Mouse (Mus musculus) hindbrain, embryonic 11.5 days (tissue): Measurements from ENCODE around the gene Flcn. TPM values are rescaled to one million over a fixed set of nuclear protein-coding genes. Genes with fewer than 3 reads are reported as not detected.
"Not testable (repeated sequence)": the region's sequence is repeated elsewhere in the genome, so short reads cannot be mapped to it uniquely, and the experiment has no call there.

ENCODE experiments used
- ATAC-seq: fragments of 200-750 bp; cut with Nextera tagmentation; 2 replicates; pipeline ENCODE4 v1.8.0; 2017; ENCODE audit warnings: mild to moderate bottlenecking, moderate TSS enrichment, moderate library complexity; ENCODE audit not compliant: low FRiP score
- DNase-seq: peaks from one replicate; pipeline ENCODE4 v3.0.0-alpha.2; 2015; ENCODE audit warnings: low spot score
- H3K27ac ChIP-seq: fragments of 300-500 bp; sonication (generic); 2 replicates; pipeline ENCODE4 v1.5.1; 2014; ENCODE audit warnings: mild to moderate bottlenecking, low read depth, low read length
- H3K27me3 ChIP-seq: fragments of 300-500 bp; sonication (generic); 2 replicates; pipeline ENCODE4 v1.6.1; 2014; ENCODE audit warnings: mild to moderate bottlenecking, low read length, moderate library complexity, mixed read lengths; ENCODE audit not compliant: control insufficient read depth, insufficient read depth
- H3K36me3 ChIP-seq: fragments of 300-500 bp; sonication (generic); 2 replicates; pipeline ENCODE4 v1.6.1; 2014; ENCODE audit warnings: mild to moderate bottlenecking, low read length, moderate library complexity, mixed read lengths; ENCODE audit not compliant: control insufficient read depth, insufficient read depth
- H3K4me1 ChIP-seq: fragments of 300-500 bp; sonication (generic); replicated peaks from 2 replicates; pipeline ENCODE4 v1.6.1; 2014; ENCODE audit warnings: low read length, mixed read lengths; ENCODE audit not compliant: control insufficient read depth, insufficient read depth
- H3K4me2 ChIP-seq: fragments of 300-500 bp; sonication (generic); replicated peaks from 2 replicates; pipeline ENCODE4 v1.6.1; 2014; ENCODE audit warnings: mild to moderate bottlenecking, low read depth, low read length
- H3K4me3 ChIP-seq: fragments of 300-500 bp; sonication (generic); 2 replicates; pipeline ENCODE4 v1.5.1; 2014; ENCODE audit warnings: low read depth, low read length
- H3K9ac ChIP-seq: fragments of 300-500 bp; sonication (generic); 2 replicates; pipeline ENCODE4 v1.6.1; 2014; ENCODE audit warnings: low read depth, low read length
- H3K9me3 ChIP-seq: fragments of 300-500 bp; sonication (generic); 2 replicates; pipeline ENCODE4 v1.6.1; 2016; ENCODE audit warnings: low read length; ENCODE audit not compliant: control insufficient read depth
- WGBS: fragments of 180-500 bp; shearing (Covaris S2); extraction: QIAGEN DNeasy Blood & Tissue Kit; methylation state at CpG from one replicate; pipeline ENCODE4 v1.1.7; 2014; 5-methylcytosine and 5-hydroxymethylcytosine counted together
- polyA plus RNA-seq: library from polyadenylated mRNA; unstranded; fragments of >200 nt; fragmentation: Nextera tagmentation; extraction: Ambion mirVana; gene quantifications from 2 replicates; pipeline ENCODE4 v1.2.1, GENCODE M21; 2014

The Flcn gene
- polyA plus RNA-seq, 1 experiment from 2014 or later = 26.4 TPM

DNA sequence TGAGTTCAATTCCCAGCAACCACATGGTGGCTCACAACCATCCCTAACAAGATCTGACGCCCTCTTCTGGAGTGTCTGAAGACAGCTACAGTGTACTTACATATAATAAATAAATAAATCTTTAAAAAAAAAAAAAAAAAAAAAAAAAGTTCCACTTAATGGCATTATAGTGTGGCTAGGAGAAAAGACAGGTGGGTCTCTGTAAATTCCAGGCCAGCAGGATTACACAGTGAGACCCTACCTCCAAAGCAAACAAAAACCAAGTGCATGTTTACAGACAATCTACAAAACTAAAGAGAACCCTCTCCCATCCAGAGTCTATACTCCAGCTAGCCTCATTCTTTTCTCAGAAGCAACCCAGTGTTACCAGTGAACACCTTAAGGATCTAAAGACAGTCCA, 28.0 kb upstream of the Flcn start:
- not testable (repeated sequence) for DNase-seq, H3K4me3 ChIP-seq, H3K36me3 ChIP-seq, ATAC-seq, H3K9me3 ChIP-seq, H3K4me1 ChIP-seq, H3K27me3 ChIP-seq, H3K9ac ChIP-seq, H3K27ac ChIP-seq
- no CpG with 5 or more reads among the region's 1 CpGs for WGBS
- peak overlapping the region; percentile 14; the same call in 1 of the 2 replicates for H3K4me2 ChIP-seq

DNA sequence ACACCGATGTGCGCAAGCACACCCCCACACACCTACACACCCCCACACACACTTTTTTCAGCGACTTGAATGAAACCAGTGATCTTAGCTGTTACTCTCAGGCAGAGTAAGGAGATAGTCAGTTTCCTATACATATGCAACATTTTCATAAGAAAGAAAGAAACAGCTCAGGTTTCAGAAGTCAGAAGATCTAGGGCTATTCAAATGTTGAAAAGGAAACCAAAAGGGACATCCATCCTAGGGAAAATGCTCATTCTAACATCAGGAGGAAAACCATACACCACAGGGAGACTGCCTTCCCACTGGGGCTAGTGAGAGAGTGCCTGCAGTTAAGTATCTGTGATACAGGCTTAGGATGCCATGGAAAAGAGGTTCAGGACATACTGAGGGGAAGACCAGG, 11.8 kb upstream of the Flcn start:
- Histone ChIP-seq H3K36me3 (peaks cover 26% of the 10 kb centered on the region), H3K4me2 (no peak overlapping the region), H3K27me3 (no peaks in the 10 kb centered on the region), H3K9me3 (no peaks in the 10 kb centered on the region), H3K4me1 (no peaks in the 10 kb centered on the region), H3K27ac (no peak overlapping the region), H3K4me3 (no peak overlapping the region), H3K9ac (no peak overlapping the region)
- ATAC-seq = no peak
- no peak for DNase-seq
- 85% methylated on average over 3 of the region's 3 CpGs for WGBS

DNA sequence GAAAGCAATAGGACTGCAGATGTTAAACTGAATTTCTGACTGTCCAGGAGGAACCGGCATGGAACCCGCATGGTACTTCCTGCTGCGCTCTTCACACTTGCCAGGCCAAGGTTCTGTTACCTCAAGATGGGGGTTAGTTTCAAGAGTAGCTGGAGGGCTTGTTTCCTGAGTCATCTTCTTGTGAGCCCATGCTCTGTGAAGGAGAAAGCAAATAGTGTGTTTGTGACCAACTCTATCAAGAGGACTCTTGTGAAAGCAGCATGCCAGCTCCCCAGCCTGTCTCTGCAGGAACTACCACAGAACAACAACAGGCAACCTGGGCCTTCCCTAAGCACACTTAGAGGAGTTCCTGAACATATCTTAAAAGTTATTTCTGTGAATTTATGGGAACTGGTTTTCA, 8.1 kb upstream of the Flcn start:
- no peak overlapping the region for H3K4me2 ChIP-seq
- ATAC-seq = no peak
- 96% methylated on average over 3 of the region's 3 CpGs for WGBS
- H3K4me3 ChIP-seq = no peak overlapping the region
- H3K27me3 ChIP-seq = no peaks in the 10 kb centered on the region
- H3K9me3 ChIP-seq = no peaks in the 10 kb centered on the region
- H3K36me3 ChIP-seq = peaks cover 22% of the 10 kb centered on the region
- no peak overlapping the region for H3K27ac ChIP-seq
- DNase-seq = no peak
- no peaks in the 10 kb centered on the region for H3K4me1 ChIP-seq
- no peak overlapping the region for H3K9ac ChIP-seq

DNA sequence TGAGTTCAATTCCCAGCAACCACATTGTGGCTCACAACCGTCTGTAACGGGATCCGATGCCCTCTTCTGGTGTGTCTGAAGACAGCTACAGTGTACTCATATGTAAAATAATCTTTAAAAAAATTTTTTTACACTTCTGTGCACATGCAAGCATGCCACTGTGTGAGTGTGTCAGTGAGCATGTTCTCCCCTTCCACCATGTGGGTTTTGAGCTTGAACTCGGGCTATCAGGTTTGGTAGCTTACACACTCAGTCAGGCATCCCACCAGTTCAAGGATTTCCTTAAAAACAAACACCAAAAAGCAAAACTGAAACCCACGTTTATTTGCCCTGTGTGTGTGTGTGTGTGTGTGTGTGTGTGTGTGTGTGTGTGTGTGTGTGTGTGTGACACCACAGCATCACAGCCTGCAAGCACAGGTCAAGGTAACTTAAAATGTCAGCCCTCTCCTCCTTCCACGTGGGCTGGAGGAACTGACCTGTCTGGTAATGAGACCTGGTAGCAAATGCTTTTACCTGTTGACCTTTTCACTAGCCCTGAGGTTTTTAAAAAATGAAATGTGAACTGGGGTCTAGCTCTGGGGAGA, 5.8 kb upstream of the Flcn start:
- Histone ChIP-seq H3K27me3 (no peaks in the 10 kb centered on the region), H3K4me3 (no peak overlapping the region), H3K9me3 (no peaks in the 10 kb centered on the region), H3K36me3 (peaks cover 19% of the 10 kb centered on the region), H3K4me1 (no peaks in the 10 kb centered on the region), H3K9ac (no peak overlapping the region), H3K27ac (no peak overlapping the region), H3K4me2 (no peak overlapping the region)
- 90% methylated on average over 6 of the region's 6 CpGs for WGBS
- ATAC-seq (no peak), DNase-seq (no peak)

DNA sequence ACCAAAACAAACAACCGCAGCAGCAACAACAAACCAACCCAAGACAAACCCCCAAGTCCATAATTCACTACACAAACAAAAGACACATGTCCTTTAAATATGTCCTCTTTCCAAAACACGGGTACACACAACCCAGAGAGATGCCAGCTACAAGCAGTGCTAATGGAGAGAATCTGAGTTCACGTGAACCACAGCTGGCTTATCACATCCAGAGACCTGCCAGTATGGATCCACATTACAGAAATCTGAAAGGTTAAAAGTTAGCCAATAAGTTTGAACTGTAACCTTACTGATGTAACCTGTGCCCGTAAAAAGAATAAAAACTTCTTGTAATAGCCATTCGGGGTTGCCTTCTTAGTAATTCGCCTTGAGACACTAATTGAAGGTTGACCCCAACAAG, 5.1 kb upstream of the Flcn start:
- H3K9ac ChIP-seq = no peak overlapping the region
- H3K27ac ChIP-seq = no peak overlapping the region
- H3K27me3 ChIP-seq = no peaks in the 10 kb centered on the region
- no peak for DNase-seq
- ATAC-seq = no peak
- H3K9me3 ChIP-seq = no peaks in the 10 kb centered on the region
- H3K36me3 ChIP-seq = peaks cover 14% of the 10 kb centered on the region
- H3K4me1 ChIP-seq = no peaks in the 10 kb centered on the region
- no peak overlapping the region for H3K4me3 ChIP-seq
- H3K4me2 ChIP-seq = no peak overlapping the region
- WGBS = 93% methylated on average over 6 of the region's 6 CpGs

DNA sequence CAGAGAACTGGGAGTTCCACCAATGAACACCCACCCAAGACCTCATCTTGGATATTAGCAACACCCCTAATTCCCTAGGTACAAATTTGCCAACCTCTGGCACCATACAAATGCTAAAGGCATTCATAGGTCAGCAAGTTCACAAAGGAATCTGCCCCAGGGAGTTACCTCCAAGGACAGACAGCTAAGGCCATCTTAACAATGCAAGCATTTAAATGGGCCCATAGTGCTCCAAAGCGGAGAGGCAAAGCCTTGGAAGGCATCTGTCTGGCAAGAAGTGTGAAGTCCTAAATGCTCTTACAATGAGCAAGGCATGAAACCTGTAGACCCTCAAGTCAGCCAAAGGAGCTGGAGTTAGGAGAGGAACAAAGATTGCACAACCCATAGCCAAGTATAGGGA, 4.5 kb upstream of the Flcn start:
- no peak for ATAC-seq
- H3K4me1 ChIP-seq = no peaks in the 10 kb centered on the region
- no peak overlapping the region for H3K4me2 ChIP-seq
- H3K4me3 ChIP-seq = no peak overlapping the region
- no peak for DNase-seq
- H3K36me3 ChIP-seq = peaks cover 10% of the 10 kb centered on the region
- 54% methylated on average over 1 of the region's 1 CpGs for WGBS
- no peaks in the 10 kb centered on the region for H3K9me3 ChIP-seq
- H3K27me3 ChIP-seq = no peaks in the 10 kb centered on the region
- H3K27ac ChIP-seq = no peak overlapping the region
- H3K9ac ChIP-seq = no peak overlapping the region

DNA sequence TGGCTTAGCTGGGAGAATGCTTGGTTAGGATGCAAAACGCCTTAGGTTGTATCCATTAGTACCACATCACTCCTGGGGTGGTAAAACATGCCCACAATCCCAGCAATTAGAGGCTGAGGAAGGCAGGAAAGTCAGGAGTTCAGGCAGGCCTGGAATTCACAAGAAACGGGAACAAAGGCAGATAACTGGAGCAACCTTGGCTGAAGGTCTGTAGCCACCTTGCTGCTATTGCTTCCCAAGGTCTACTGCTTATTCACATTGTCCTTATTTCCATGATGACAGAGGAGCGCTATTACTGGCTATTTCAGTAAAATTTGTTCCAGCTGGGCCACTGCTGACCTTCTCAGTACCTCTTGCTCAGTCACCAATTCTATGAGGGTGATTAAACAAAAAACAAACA, 3.5 kb upstream of the Flcn start:
- H3K36me3 ChIP-seq = peaks cover 7% of the 10 kb centered on the region; the same call in 1 of the 2 replicates
- no peaks in the 10 kb centered on the region for H3K9me3 ChIP-seq
- H3K9ac ChIP-seq = no peak overlapping the region
- ATAC-seq (no peak), DNase-seq (no peak)
- H3K27ac ChIP-seq = no peak overlapping the region
- no peaks in the 10 kb centered on the region for H3K27me3 ChIP-seq
- WGBS = 82% methylated on average over 3 of the region's 3 CpGs
- peaks cover 5% of the 10 kb centered on the region; the same call in 1 of the 2 replicates for H3K4me1 ChIP-seq
- H3K4me2 ChIP-seq = no peak overlapping the region
- no peak overlapping the region for H3K4me3 ChIP-seq

DNA sequence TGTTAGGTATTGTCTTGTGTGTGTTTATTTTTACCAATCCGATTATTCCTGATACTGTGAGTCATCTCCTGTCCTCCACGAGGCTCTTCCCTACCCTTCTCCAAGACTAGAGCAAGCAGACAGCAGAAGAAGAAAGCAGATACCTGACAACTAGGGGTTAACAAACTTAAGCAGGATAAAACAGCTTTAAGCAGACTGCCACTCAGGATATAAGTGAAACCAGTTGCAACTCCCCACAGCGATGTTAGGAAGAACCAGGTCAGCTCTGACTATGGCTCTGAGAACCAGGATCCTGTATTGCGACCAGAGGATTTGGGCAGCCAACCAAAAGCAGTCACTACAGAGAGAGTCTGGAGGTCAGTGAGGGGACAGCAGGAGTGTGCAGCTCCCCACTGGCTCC, 1.4 kb upstream of the Flcn start:
- no peak for ATAC-seq
- Histone ChIP-seq H3K9ac (no peak overlapping the region), H3K4me1 (peaks cover 5% of the 10 kb centered on the region; the same call in 1 of the 2 replicates), H3K27me3 (no peaks in the 10 kb centered on the region), H3K9me3 (no peaks in the 10 kb centered on the region), H3K4me3 (no peak overlapping the region), H3K4me2 (no peak overlapping the region), H3K36me3 (no peaks in the 10 kb centered on the region), H3K27ac (no peak overlapping the region)
- WGBS = 77% methylated on average over 4 of the region's 4 CpGs
- no peak for DNase-seq

DNA sequence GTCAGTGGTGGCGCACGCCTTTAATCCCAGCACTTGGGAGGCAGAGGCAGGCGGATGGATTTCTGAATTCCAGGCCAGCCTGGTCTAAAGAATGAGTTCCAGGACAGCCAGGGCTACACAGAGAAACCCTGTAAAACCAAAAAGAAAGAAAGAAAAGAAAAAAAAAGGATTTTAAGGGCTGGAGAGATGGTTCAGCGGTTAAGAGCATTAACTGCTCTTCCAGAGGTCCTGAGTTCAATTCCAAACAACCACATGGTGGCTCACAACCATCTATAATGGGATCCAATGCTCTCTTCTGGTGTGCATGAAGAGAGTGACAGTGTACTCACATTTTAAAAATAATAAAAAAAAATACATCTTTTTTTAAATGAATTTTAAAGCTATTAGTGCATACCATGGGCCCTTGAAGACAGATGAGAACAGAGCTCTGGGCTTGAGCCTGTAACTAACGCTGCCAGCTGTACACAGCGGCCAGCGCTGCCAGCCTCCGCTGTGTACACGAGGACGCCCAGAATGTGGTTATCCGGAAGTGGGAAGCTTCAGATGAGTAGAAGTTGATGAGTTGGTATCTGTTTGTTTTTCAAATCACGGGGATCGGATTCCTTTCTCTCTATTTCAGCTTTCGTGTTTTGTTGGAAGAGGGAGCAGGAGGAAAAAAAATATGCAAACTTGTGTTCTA, 803 bp upstream of the Flcn start:
- Histone ChIP-seq H3K27me3 (no peaks in the 10 kb centered on the region), H3K9me3 (no peaks in the 10 kb centered on the region), H3K4me2 (peak overlapping the region; percentile 70), H3K9ac (peak overlapping the region; percentile 97), H3K36me3 (no peaks in the 10 kb centered on the region), H3K27ac (peak overlapping the region; percentile 95; the same call in 1 of the 2 replicates), H3K4me3 (peak overlapping the region; percentile 75), H3K4me1 (peaks cover 5% of the 10 kb centered on the region; the same call in 1 of the 2 replicates)
- 67% methylated on average over 14 of the region's 14 CpGs for WGBS
- DNase-seq = no peak
- 0 out of 2 replicates have a peak, but pooled peaks have one; percentile 14 for ATAC-seq
